Mouse (Mus musculus): ENCODE data around the gene Gm10964. TPM values are rescaled to one million over a fixed set of nuclear protein-coding genes. Genes with fewer than 3 reads are reported as not detected.

The Gm10964 gene
- polyA plus RNA-seq (2012; rRNA removed): not detected in 2 replicates

GRCm38 (mm10) chr3:103739329-103739728 lies at the start of gene Gm10964:
Gene Gm10964 (plus strand): TSS chr3:103739366.

DNA sequence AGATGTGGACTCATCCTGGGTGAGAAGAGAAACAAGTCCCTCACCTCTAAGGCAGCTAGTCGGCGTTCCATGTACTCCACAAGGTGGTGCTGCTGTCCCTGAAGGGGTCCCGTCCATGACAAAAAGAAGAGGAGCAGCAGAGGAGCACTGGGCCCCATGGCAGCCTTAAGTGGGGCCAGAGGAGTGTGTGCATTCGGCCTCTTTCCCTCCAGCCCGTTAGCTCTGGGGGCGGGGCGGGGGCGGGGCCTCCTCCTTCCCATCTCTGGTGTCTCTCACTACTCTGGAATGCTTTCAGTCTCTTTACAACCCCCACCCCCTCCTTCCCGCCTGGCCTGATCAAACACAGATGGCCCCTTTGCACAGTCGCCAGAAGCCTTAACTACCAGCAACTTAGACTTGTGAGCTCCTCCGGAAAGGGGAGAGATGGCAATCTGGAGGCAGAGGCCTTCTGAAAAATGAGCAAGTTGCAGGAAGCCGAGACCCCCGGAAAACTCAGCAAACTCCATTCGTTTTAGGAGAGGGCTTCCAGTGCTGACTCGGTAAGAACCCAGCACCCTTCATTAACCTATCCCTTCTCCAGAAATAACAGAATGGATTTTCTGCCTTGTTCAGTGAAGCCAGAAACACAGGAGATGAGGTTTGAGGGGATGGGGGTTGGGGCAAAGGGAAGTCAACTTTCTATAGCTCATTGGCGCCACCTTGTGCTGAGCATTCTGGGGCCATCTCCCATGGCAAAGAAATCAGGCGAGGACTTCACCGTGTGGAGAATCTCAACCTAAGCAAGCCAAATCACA lies 1.2 kb upstream of the Gm10964 start, which contains the start of gene Olfml3:
TSS of gene Olfml3 (minus strand) at position 224 of the 794 bp plus-strand sequence.

DNA sequence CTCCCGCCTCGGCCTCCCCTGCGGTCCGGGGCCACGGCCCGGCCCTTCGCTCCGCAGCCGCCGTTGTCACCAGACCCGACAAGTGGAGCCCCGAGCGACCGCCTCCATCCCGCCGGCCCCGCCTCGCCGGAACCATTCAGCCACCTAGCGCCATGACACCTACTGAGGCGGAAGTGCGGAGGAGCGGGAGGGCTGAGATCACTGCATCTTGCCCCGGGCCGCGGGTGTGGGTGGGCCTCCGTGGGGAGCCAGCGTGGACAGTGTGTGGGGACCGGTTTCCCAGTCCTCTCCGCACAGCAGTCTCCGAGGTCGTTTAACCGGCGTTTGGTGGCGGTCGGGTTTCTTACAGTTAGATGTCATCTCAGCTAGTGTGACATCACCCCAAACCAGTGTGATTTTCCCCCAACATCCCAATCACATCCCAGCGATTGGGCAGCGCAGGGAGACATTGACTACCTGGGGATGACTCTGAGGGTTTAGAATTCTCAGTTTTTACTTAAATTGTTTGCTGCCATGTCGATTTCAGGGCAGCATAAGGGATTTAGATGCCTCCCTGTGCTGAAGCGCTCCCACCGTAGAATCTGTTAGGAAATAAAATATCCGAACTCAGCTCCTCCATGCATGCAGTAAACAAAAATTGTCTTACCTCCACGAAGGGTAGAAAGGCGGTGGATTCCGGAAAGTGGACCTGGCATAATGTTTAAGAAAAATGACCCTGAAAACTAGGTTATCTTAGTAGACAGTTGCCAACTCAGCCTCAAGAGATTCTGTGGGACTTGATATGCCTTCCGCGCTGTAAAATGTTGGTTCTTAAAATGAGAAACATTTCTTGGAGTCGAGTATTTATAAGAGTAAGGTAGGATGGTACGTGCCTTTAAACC lies 52.3 kb downstream of the Gm10964 start, which contains the start of gene Hipk1:
TSS of gene Hipk1 (minus strand) at position 334 of the 881 bp plus-strand sequence.

Other genes starting within 250 kb of the Gm10964 start
- gene Syt6, start 164.1 kb upstream of the Gm10964 start, polyA plus RNA-seq (2012; rRNA removed): 18.7 and 25.7 TPM in 2 replicates
- gene Atg4a-ps, start 93.3 kb upstream of the Gm10964 start, polyA plus RNA-seq (2012; rRNA removed): 0.05 TPM in 1 of 2 replicates, not detected in the other
- gene Olfml3, start 1.4 kb upstream of the Gm10964 start, polyA plus RNA-seq (2012; rRNA removed): 4.0 and 7.3 TPM in 2 replicates
- gene Hipk1, start 52.2 kb downstream of the Gm10964 start, polyA plus RNA-seq (2012; rRNA removed): 26.1 and 27.7 TPM in 2 replicates
- gene Dclre1b, start 70.1 kb downstream of the Gm10964 start, polyA plus RNA-seq (2012; rRNA removed): 8.3 and 8.9 TPM in 2 replicates
- gene Ap4b1, start 70.2 kb downstream of the Gm10964 start, polyA plus RNA-seq (2012; rRNA removed): 22.8 and 23.6 TPM in 2 replicates
- gene Gm43064, start 70.2 kb downstream of the Gm10964 start, polyA plus RNA-seq (2012; rRNA removed): 0.17 and 0.36 TPM in 2 replicates
- 1.9 TPM in 2 replicates for gene Bcl2l15, start 93.2 kb downstream of the Gm10964 start, polyA plus RNA-seq (2012; rRNA removed)
- gene Ptpn22, start 120.4 kb downstream of the Gm10964 start, polyA plus RNA-seq (2012; rRNA removed): 0.27 and 0.60 TPM in 2 replicates
- 16.7 and 16.8 TPM in 2 replicates for gene Rsbn1, start 174.8 kb downstream of the Gm10964 start, polyA plus RNA-seq (2012; rRNA removed)
- gene Phtf1, start 228.7 kb downstream of the Gm10964 start, polyA plus RNA-seq (2012; rRNA removed): 21.2 and 22.6 TPM in 2 replicates

Data from central nervous system, embryonic 18 days (tissue).